In genomic region chr3:88137821-88138220, GRCm38 (mm10) we compare ENCODE assay signal across 8 mouse cellular contexts. TPM values are rescaled to one million over a fixed set of nuclear protein-coding genes. Genes with fewer than 3 reads are reported as not detected.
A peak's percentile ranks its signal among the peaks of the same experiment; 100 is the strongest.
DNase-seq lines count a peak whose midpoint lies in the region; ATAC-seq and TF ChIP-seq lines count a peak whose summit lies in the region.

No protein-coding gene starts in this region.

- H3K27ac ChIP-seq in kidney, postnatal 0 days: peak overlapping the region; percentile 97
- H3K27ac ChIP-seq in hindbrain, embryonic 12.5 days: peak overlapping the region; percentile 72
- peak overlapping the region; percentile 86 for H3K27ac ChIP-seq in midbrain, embryonic 10.5 days (replicated peaks)

- no peaks in the 10 kb centered on the region for H3K36me3 ChIP-seq in kidney, postnatal 0 days (ENCODE audit: insufficient read depth, low read length)
- H3K36me3 ChIP-seq in hindbrain, embryonic 12.5 days: no peaks in the 10 kb centered on the region
- no peaks in the 10 kb centered on the region for H3K36me3 ChIP-seq in midbrain, embryonic 10.5 days

- intact Hi-C loops in left cerebral cortex, postnatal 36 days (cut with DNase I): loop anchor here (5.0 kb wide), 1 partner anchor 51 kb away; no protein-coding TSS in a partner anchor

- 0 out of 2 replicates have a peak overlapping the region, but pooled peaks have one; percentile 54 for H3K9ac ChIP-seq in kidney, postnatal 0 days (ENCODE audit: low read depth, low read length)
- H3K9ac ChIP-seq in hindbrain, embryonic 12.5 days: peak overlapping the region; percentile 37; the same call in 1 of the 2 replicates

- peak; percentile 50 for DNase-seq in kidney, postnatal 0 days (ENCODE audit: low spot score)
- no peak for DNase-seq in kidney, adult 8-10 months
- DNase-seq in adipocyte (ENCODE audit: low spot score): peak; percentile 72
- DNase-seq in midbrain, embryonic 10.5 days (ENCODE audit: low spot score): no peak
- no peak for DNase-seq in layer of hippocampus, postnatal 10 days (ENCODE audit: low spot score in 2 of 2)
- no peak for DNase-seq in left cerebral cortex, postnatal 36 days (ENCODE audit: low spot score in 2 of 2)

- no peaks in the 10 kb centered on the region for H3K9me3 ChIP-seq in kidney, postnatal 0 days (replicated peaks; ENCODE audit: low read length)
- H3K9me3 ChIP-seq in hindbrain, embryonic 12.5 days (replicated peaks): no peaks in the 10 kb centered on the region
- H3K9me3 ChIP-seq in midbrain, embryonic 10.5 days (replicated peaks): no peaks in the 10 kb centered on the region

- no peaks in the 10 kb centered on the region for H3K27me3 ChIP-seq in kidney, postnatal 0 days (ENCODE audit: insufficient read depth, low read length)
- H3K27me3 ChIP-seq in hindbrain, embryonic 12.5 days: peaks cover 23% of the 10 kb centered on the region
- peaks cover 39% of the 10 kb centered on the region for H3K27me3 ChIP-seq in midbrain, embryonic 10.5 days (ENCODE audit: low read depth, poor library complexity, severe bottlenecking)

- TF ChIP-seq CTCF in kidney, postnatal 0 days (IDR thresholded peaks at IDR 0.05; ENCODE audit: low read depth): peak; percentile 37; the same call in 1 of the 2 replicates

- WGBS in kidney, postnatal 0 days: 6% methylated on average over 3 of the region's 3 CpGs
- 13% methylated on average over 3 of the region's 3 CpGs for WGBS in hindbrain, embryonic 12.5 days
- 15% methylated on average over 3 of the region's 3 CpGs for WGBS in midbrain, embryonic 10.5 days

- no peak for ATAC-seq in kidney, postnatal 0 days (replicated peaks; ENCODE audit: low FRiP score, low read depth)
- no peak for ATAC-seq in hindbrain, embryonic 12.5 days (ENCODE audit: low FRiP score)
- no peak for ATAC-seq in megakaryocyte progenitor cell, adult 5-6 weeks (replicated peaks; ENCODE audit: poor library complexity)

- peak overlapping the region; percentile 48 for H3K4me3 ChIP-seq in kidney, postnatal 0 days (replicated peaks; ENCODE audit: low read depth, low read length)
- peak overlapping the region; percentile 50 for H3K4me3 ChIP-seq in hindbrain, embryonic 12.5 days
- H3K4me3 ChIP-seq in midbrain, embryonic 10.5 days: peak overlapping the region; percentile 68

- peak overlapping the region; percentile 94 for H3K4me2 ChIP-seq in kidney, postnatal 0 days (ENCODE audit: low read length)
- H3K4me2 ChIP-seq in hindbrain, embryonic 12.5 days (replicated peaks): peak overlapping the region; percentile 93

- peaks cover 38% of the 10 kb centered on the region for H3K4me1 ChIP-seq in kidney, postnatal 0 days (replicated peaks; ENCODE audit: insufficient read depth, low read length)
- peaks cover 24% of the 10 kb centered on the region for H3K4me1 ChIP-seq in hindbrain, embryonic 12.5 days
- H3K4me1 ChIP-seq in midbrain, embryonic 10.5 days: peaks cover 57% of the 10 kb centered on the region

RNA-seq across cellular contexts. Expression of gene Mef2d, which starts 4.4 kb away (rescaled TPM):
- polyA plus RNA-seq in kidney, postnatal 0 days (2015; fragmentation: Nextera tagmentation; extraction: Ambion mirVana): 14.4 and 16.2 TPM in 2 replicates
- polyA plus RNA-seq in hindbrain, embryonic 12.5 days (2016; fragmentation: Nextera tagmentation; extraction: Ambion mirVana): 17.7 and 20.7 TPM in 2 replicates
- 8.2 and 11.0 TPM in 2 replicates for polyA plus RNA-seq in midbrain, embryonic 10.5 days (2016; fragmentation: Nextera tagmentation; extraction: Ambion mirVana)
- 82.5 and 95.7 TPM in 2 replicates for total RNA-seq in megakaryocyte progenitor cell, adult 5-6 weeks (2015)
- total RNA-seq in megakaryocyte progenitor cell, adult 5-6 weeks (2017): 49.6 and 52.8 TPM in 2 replicates
- 100 to 1,000 TPM; 125 to 126 TPM for total RNA-seq in layer of hippocampus, postnatal 10 days (2021)
- total RNA-seq in left cerebral cortex, postnatal 36 days (2021): 100 to 1,000 TPM; 203 to 231 TPM

RNA-seq across cellular contexts. Expression of gene Iqgap3, which starts 56.0 kb away (rescaled TPM):
- 6.8 and 8.2 TPM in 2 replicates for polyA plus RNA-seq in kidney, postnatal 0 days (2015; fragmentation: Nextera tagmentation; extraction: Ambion mirVana)
- polyA plus RNA-seq in hindbrain, embryonic 12.5 days (2016; fragmentation: Nextera tagmentation; extraction: Ambion mirVana): 14.7 and 14.9 TPM in 2 replicates
- 22.6 and 24.6 TPM in 2 replicates for polyA plus RNA-seq in midbrain, embryonic 10.5 days (2016; fragmentation: Nextera tagmentation; extraction: Ambion mirVana)
- 14.1 and 14.2 TPM in 2 replicates for total RNA-seq in megakaryocyte progenitor cell, adult 5-6 weeks (2015)
- total RNA-seq in megakaryocyte progenitor cell, adult 5-6 weeks (2017): 21.4 and 22.0 TPM in 2 replicates
- total RNA-seq in layer of hippocampus, postnatal 10 days (2021): 1 to 10 TPM; 2.1 to 2.3 TPM
- total RNA-seq in left cerebral cortex, postnatal 36 days (2021): 1 to 10 TPM in 1 of 2 experiments, under 1 TPM in 1; 0.23 to 1.1 TPM

RNA-seq across cellular contexts. Expression of gene Ttc24, which starts 59.7 kb away (rescaled TPM):
- polyA plus RNA-seq in kidney, postnatal 0 days (2015; fragmentation: Nextera tagmentation; extraction: Ambion mirVana): not detected in 2 replicates
- 0.36 TPM in 1 of 2 replicates, not detected in the other for polyA plus RNA-seq in hindbrain, embryonic 12.5 days (2016; fragmentation: Nextera tagmentation; extraction: Ambion mirVana)
- not detected in 2 replicates for polyA plus RNA-seq in midbrain, embryonic 10.5 days (2016; fragmentation: Nextera tagmentation; extraction: Ambion mirVana)
- not detected in 2 replicates for total RNA-seq in megakaryocyte progenitor cell, adult 5-6 weeks (2015)
- not detected in 2 replicates for total RNA-seq in megakaryocyte progenitor cell, adult 5-6 weeks (2017)
- total RNA-seq in layer of hippocampus, postnatal 10 days (2021): not detected
- not detected for total RNA-seq in left cerebral cortex, postnatal 36 days (2021)

Comparison
In these comparisons a context has a peak if more than half of its experiments do, and no peak if none do; other contexts are left out.
1. DNase-seq: peak in kidney, postnatal 0 days (single experiment) and adipocyte (single experiment); none in kidney, adult 8-10 months (0 of 2), midbrain, embryonic 10.5 days (single experiment), layer of hippocampus, postnatal 10 days (0 of 2) and left cerebral cortex, postnatal 36 days (0 of 2).
2. RNA of gene Iqgap3, which starts 56.0 kb away (total RNA-seq): 14.1 to 22.0 TPM in megakaryocyte progenitor cell, adult 5-6 weeks; 2.1 to 2.3 TPM in layer of hippocampus, postnatal 10 days and 0.23 to 1.1 TPM in left cerebral cortex, postnatal 36 days; every median in the first group is over 4 times any median in the second.
3. Peak in every context shown above with its lines, with median percentiles within 50 percentile points of each other: H3K27ac ChIP-seq and H3K4me3 ChIP-seq.